Mouse (Mus musculus) kidney, postnatal 0 days (tissue): ENCODE results near the gene Ntng2. TPM values are rescaled to one million over a fixed set of nuclear protein-coding genes. Genes with fewer than 3 reads are reported as not detected.

Experiments used
- ATAC-seq: fragments of 200-750 bp; cut with Nextera tagmentation; replicated peaks from 2 replicates; pipeline ENCODE4 v1.8.0; 2017; ENCODE audit warnings: low read depth, moderate number of reproducible peaks, moderate TSS enrichment, moderate library complexity; ENCODE audit not compliant: low FRiP score
- DNase-seq: peaks from one replicate; pipeline ENCODE4 v3.0.0-alpha.2; 2016; ENCODE audit warnings: low spot score
- H3K27ac ChIP-seq: fragments of 300-500 bp; sonication (generic); 2 replicates; pipeline ENCODE4 v1.5.1; 2014; ENCODE audit warnings: mild to moderate bottlenecking
- H3K27me3 ChIP-seq: fragments of 300-500 bp; sonication (generic); 2 replicates; pipeline ENCODE4 v1.6.1; 2014; ENCODE audit warnings: low read length, mixed read lengths; ENCODE audit not compliant: insufficient read depth
- H3K36me3 ChIP-seq: fragments of 300-500 bp; sonication (generic); 2 replicates; pipeline ENCODE4 v1.6.1; 2014; ENCODE audit warnings: low read length, mixed read lengths; ENCODE audit not compliant: insufficient read depth
- H3K4me1 ChIP-seq: fragments of 300-500 bp; sonication (generic); replicated peaks from 2 replicates; pipeline ENCODE4 v1.6.1; 2014; ENCODE audit warnings: antibody characterized with exemption, low read length, mixed read lengths; ENCODE audit not compliant: insufficient read depth
- H3K4me2 ChIP-seq: fragments of 300-500 bp; sonication (generic); 2 replicates; pipeline ENCODE4 v1.6.1; 2014; ENCODE audit warnings: mild to moderate bottlenecking, low read length, moderate library complexity, mixed read lengths
- H3K4me3 ChIP-seq: fragments of 300-500 bp; sonication (generic); replicated peaks from 2 replicates; pipeline ENCODE4 v1.5.1; 2014; ENCODE audit warnings: low read depth, low read length
- H3K9ac ChIP-seq: fragments of 300-500 bp; sonication (generic); 2 replicates; pipeline ENCODE4 v1.6.1; 2014; ENCODE audit warnings: low read depth, low read length
- H3K9me3 ChIP-seq: fragments of 300-500 bp; sonication (generic); replicated peaks from 2 replicates; pipeline ENCODE4 v1.6.1; 2016; ENCODE audit warnings: low read length, inconsistent platforms, mixed read lengths
- CTCF ChIP-seq: IDR thresholded peaks from 2 replicates; pipeline ENCODE4 v1.5.1; 2016; ENCODE audit warnings: antibody characterized with exemption, low read depth, mild to moderate bottlenecking, moderate library complexity
- WGBS: fragments of 180-500 bp; shearing (Covaris S2); extraction: QIAGEN DNeasy Blood & Tissue Kit; methylation state at CpG from one replicate; pipeline ENCODE4 v1.1.7; 2014; 5-methylcytosine and 5-hydroxymethylcytosine counted together
- polyA plus RNA-seq: library from polyadenylated mRNA; unstranded; fragments of >200 nt; fragmentation: Nextera tagmentation; extraction: Ambion mirVana; gene quantifications from 2 replicates; pipeline ENCODE4 v1.2.1, GENCODE M21; 2015

The Ntng2 gene
- polyA plus RNA-seq, 1 experiment from 2014 or later, result 2.4 TPM

GRCm38 (mm10) chr2:29245341-29245779 is 7.4 kb downstream of the Ntng2 start:
- peaks cover 24% of the 10 kb centered on the region; the same call in 1 of the 2 replicates for H3K27me3 ChIP-seq
- no peaks in the 10 kb centered on the region for H3K36me3 ChIP-seq
- DNase-seq (peak; percentile 54), ATAC-seq (peak; percentile 52; the same call in 1 of the 2 replicates)
- 0 out of 2 replicates have a peak, but pooled peaks cover 2% of the 10 kb centered on the region for H3K4me1 ChIP-seq
- 18% methylated on average over 10 of the region's 10 CpGs for WGBS
- H3K9ac ChIP-seq, result no peak overlapping the region
- no peaks in the 10 kb centered on the region for H3K9me3 ChIP-seq
- H3K4me3 ChIP-seq, result no peak overlapping the region
- no peak overlapping the region for H3K27ac ChIP-seq
- H3K4me2 ChIP-seq, result no peak overlapping the region
- TF ChIP-seq CTCF, result peak; percentile 68

- H3K4me2 ChIP-seq, result no peak overlapping the region
- peak; percentile 45 for DNase-seq
- no peak overlapping the region for H3K4me3 ChIP-seq
- no peak overlapping the region for H3K27ac ChIP-seq
- H3K9ac ChIP-seq, result no peak overlapping the region
- WGBS, result 62% methylated on average over 17 of the region's 17 CpGs
- no peak for TF ChIP-seq CTCF
- no peaks in the 10 kb centered on the region for H3K9me3 ChIP-seq
- no peaks in the 10 kb centered on the region for H3K36me3 ChIP-seq
- no peaks in the 10 kb centered on the region for H3K27me3 ChIP-seq
- no peak for ATAC-seq
- H3K4me1 ChIP-seq, result no peaks in the 10 kb centered on the region
These were observed 13.5 kb downstream of the Ntng2 start for GRCm38 (mm10) chr2:29239329-29239728.

DNA sequence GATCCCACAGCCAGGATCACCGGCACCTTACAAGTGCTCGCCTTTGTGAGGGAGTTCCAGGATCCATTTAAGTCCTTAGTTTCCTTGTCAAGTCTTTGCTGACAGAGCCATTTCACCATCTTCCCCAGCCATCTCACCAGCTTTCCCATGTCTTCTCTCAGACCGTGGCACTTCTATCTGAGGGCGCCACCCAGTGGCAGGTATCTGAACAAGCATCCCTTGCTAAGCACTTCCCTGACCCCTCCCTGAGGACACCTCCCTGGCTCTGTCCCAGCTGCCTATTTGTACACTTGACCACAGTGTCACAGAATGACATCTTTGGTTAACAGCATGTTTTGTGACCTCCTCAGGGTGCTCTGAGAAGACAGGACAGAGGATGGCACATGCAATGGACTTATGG is 15.2 kb downstream of the Ntng2 start:
- Histone ChIP-seq H3K9me3 (no peaks in the 10 kb centered on the region), H3K9ac (no peak overlapping the region), H3K4me2 (no peak overlapping the region), H3K27ac (no peak overlapping the region), H3K4me1 (no peaks in the 10 kb centered on the region), H3K36me3 (no peaks in the 10 kb centered on the region), H3K4me3 (no peak overlapping the region), H3K27me3 (no peaks in the 10 kb centered on the region)
- DNase-seq (peak; percentile 72), ATAC-seq (no peak; the same call in 1 of the 2 replicates)
- TF ChIP-seq CTCF, result peak; percentile 79
- WGBS, result 26% methylated on average over 4 of the region's 4 CpGs

GRCm38 (mm10) chr2:29235811-29236210 is 17.0 kb downstream of the Ntng2 start:
- H3K9ac ChIP-seq, result no peak overlapping the region
- 77% methylated on average over 7 of the region's 7 CpGs for WGBS
- no peak for ATAC-seq
- H3K36me3 ChIP-seq, result no peaks in the 10 kb centered on the region
- no peak overlapping the region for H3K4me2 ChIP-seq
- H3K9me3 ChIP-seq, result no peaks in the 10 kb centered on the region
- no peak overlapping the region for H3K4me3 ChIP-seq
- no peak for DNase-seq
- no peaks in the 10 kb centered on the region for H3K4me1 ChIP-seq
- H3K27ac ChIP-seq, result no peak overlapping the region
- H3K27me3 ChIP-seq, result no peaks in the 10 kb centered on the region
- TF ChIP-seq CTCF, result no peak

DNA sequence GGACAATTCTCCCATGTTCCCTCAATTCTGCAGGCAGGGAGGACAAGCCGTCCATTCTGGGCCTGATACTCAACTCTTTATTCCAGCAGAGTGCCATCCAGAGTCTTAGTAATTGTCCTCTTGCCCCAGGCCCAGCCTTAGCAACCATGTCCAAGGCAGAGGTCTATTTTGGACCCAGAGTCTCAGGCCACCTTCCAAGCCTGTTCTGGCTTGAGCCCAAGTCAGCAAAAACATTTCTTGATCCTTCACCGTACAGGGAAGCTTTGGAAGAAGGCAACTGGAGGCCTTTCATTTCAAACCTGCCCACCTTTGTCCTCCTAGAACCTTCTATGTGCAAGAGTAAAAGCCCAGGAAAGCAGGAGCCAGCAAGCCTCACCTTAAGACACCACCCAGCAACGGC is 17.8 kb downstream of the Ntng2 start:
- no peak overlapping the region for H3K27ac ChIP-seq
- H3K4me1 ChIP-seq, result no peaks in the 10 kb centered on the region
- DNase-seq, result no peak
- H3K27me3 ChIP-seq, result no peaks in the 10 kb centered on the region
- no peak for TF ChIP-seq CTCF
- WGBS, result 72% methylated on average over 3 of the region's 3 CpGs
- no peak overlapping the region for H3K9ac ChIP-seq
- H3K4me3 ChIP-seq, result no peak overlapping the region
- no peaks in the 10 kb centered on the region for H3K36me3 ChIP-seq
- ATAC-seq, result no peak
- H3K9me3 ChIP-seq, result no peaks in the 10 kb centered on the region
- no peak overlapping the region for H3K4me2 ChIP-seq

- H3K4me3 ChIP-seq, result no peak overlapping the region
- TF ChIP-seq CTCF, result no peak
- H3K4me1 ChIP-seq, result no peaks in the 10 kb centered on the region
- H3K36me3 ChIP-seq, result no peaks in the 10 kb centered on the region
- no peaks in the 10 kb centered on the region for H3K9me3 ChIP-seq
- DNase-seq (no peak), ATAC-seq (no peak)
- H3K4me2 ChIP-seq, result no peak overlapping the region
- no peaks in the 10 kb centered on the region for H3K27me3 ChIP-seq
- no peak overlapping the region for H3K27ac ChIP-seq
- 56% methylated on average over 4 of the region's 4 CpGs for WGBS
- H3K9ac ChIP-seq, result no peak overlapping the region
These were observed 18.8 kb downstream of the Ntng2 start for GRCm38 (mm10) chr2:29234002-29234401.
